Mouse (Mus musculus) testis, adult 2 months (tissue): ENCODE measurements around the gene Slc4a2.

Experiments
- CTCF ChIP-seq: fragments of 200-500 bp; IDR thresholded peaks from 2 replicates; pipeline ENCODE4 v1.5.1; 2012; ENCODE audit warnings: low read depth, mild to moderate bottlenecking, inconsistent platforms, low read length, moderate library complexity; ENCODE audit not compliant: control insufficient read depth, insufficient read depth, insufficient replicate concordance
- POLR2A ChIP-seq: fragments of 200-500 bp; IDR thresholded peaks from 2 replicates; pipeline ENCODE4 v1.6.1; 2012; ENCODE audit warnings: low read depth, mild to moderate bottlenecking, inconsistent platforms, low read length, moderate library complexity; ENCODE audit not compliant: control insufficient read depth

DNA sequence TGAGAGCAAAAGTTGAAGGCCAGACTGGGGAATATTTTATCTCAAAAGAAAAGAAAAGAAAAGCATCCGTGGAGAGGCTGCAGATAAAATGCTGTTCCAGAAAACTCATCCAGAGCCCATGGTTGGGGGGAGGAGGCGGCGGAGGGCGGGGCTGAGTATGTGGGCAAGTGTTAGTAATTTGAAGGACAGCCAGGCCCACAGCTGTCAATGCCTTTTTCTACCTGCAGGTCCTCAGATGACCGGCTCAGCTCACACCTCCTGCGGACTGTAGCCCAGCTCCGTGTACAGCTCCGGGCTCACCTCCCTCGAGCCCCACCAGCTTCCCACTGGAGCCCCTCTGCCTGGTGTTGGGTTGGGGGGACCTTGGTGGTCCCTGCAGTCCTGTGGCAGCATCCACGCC is 24.0 kb upstream of the Slc4a2 start:
- no peak for TF ChIP-seq POLR2A
- TF ChIP-seq CTCF, result no peak
